Mouse (Mus musculus) brain, embryonic 14.5 days (tissue): Measurements from ENCODE around the gene Stard7.
A peak's percentile ranks its signal among the peaks of the same experiment; 100 is the strongest.

ENCODE experiments used
- CTCF ChIP-seq: fragments of 200-500 bp; IDR thresholded peaks from 2 replicates; pipeline ENCODE4 v1.5.1; 2012; ENCODE audit warnings: inconsistent platforms, mild to moderate bottlenecking, moderate library complexity, borderline replicate concordance; ENCODE audit not compliant: insufficient read depth, insufficient read length; ENCODE audit errors: extremely low read depth
- POLR2A ChIP-seq: fragments of 200-500 bp; IDR thresholded peaks from 2 replicates; pipeline ENCODE4 v1.6.1; 2012; ENCODE audit warnings: mild to moderate bottlenecking, inconsistent platforms, borderline replicate concordance; ENCODE audit not compliant: poor library complexity, insufficient read depth, insufficient read length, severe bottlenecking; ENCODE audit errors: extremely low read depth

GRCm38 (mm10) chr2:127346334-127346733, 76.3 kb downstream of the Stard7 start:
- TF ChIP-seq CTCF, result peak; percentile 3; the same call in 1 of the 2 replicates
- TF ChIP-seq POLR2A, result no peak
